Mouse (Mus musculus): ENCODE data around the gene Gm5286.
"Not testable (repeated sequence)": the region's sequence is repeated elsewhere in the genome, so short reads cannot be mapped to it uniquely, and the experiment has no call there.

The Gm5286 gene

DNA sequence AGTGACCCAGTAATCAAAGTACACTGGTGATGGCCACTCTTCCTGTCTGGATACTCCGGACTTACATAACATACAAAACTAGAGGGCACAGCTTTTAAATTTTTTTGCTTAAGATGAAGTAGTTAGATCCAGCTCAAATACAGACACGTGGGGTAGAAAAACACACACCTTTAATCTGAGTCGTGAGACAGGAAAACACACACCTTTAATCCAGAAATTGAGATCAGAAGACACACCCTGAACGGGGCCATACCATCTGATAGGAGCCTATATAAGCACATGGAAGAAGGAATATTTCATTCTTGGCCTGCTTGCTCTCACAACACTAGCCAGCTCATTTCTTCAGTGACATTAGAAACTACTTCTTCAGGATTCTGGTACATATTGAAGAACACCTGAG lies at the start of gene Gm5286:
TSS of gene Gm5286 (plus strand) at position 301 of the 400 bp plus-strand sequence.
- not testable (repeated sequence) for DNase-seq (ENCODE audit: low spot score)

DNA sequence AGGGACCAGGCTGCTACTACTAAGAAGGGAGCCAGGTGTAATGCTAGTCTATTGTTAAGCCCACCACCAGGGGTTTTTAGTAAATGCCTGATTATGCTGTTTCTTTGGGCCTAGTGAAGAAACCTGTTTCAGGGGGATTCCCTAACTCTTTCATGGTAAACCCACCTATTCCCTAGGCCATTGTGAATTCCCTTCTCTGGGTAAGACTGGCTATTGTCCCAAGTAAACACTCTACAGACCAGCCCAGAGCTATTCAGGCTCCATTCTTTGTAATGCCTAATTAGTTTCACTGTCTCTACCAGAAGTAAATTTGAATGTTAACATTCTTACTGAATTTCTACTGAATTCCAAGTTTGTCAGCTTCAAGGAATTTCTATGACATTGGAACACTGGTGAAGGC lies 29.2 kb upstream of the Gm5286 start:
- DNase-seq (ENCODE audit: low spot score): not testable (repeated sequence)

DNA sequence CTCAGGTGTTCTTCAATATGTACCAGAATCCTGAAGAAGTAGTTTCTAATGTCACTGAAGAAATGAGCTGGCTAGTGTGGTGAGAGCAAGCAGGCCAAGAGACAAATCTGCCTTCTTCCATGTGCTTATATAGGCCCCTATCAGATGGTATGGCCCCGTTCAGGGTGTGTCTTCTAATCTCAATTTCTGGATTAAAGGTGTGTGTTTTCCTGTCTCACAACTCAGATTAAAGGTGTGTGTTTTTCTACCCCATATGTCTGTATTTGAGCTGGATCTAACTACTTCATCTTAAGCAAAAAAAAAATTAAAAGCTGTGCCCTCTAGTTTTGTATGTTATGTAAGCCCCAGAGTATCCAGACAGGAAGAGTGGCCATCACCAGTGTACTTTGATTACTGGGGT lies 18.4 kb upstream of the Gm5286 start, which contains the start of gene Gm10696:
TSS of gene Gm10696 (minus strand) at position 101 of the 400 bp plus-strand sequence.
- not testable (repeated sequence) for DNase-seq (ENCODE audit: low spot score)
